Mouse (Mus musculus) induced T-regulatory cell, adult 2 months (primary cell): Measurements from ENCODE around the gene Olfr317.
"Not testable (repeated sequence)": the region's sequence is repeated elsewhere in the genome, so short reads cannot be mapped to it uniquely, and the experiment has no call there.

Experiments
- DNase-seq: peaks from one replicate; pipeline ENCODE4 v3.0.0-alpha.2; 2012; ENCODE audit warnings: low read depth

The Olfr317 gene

DNA sequence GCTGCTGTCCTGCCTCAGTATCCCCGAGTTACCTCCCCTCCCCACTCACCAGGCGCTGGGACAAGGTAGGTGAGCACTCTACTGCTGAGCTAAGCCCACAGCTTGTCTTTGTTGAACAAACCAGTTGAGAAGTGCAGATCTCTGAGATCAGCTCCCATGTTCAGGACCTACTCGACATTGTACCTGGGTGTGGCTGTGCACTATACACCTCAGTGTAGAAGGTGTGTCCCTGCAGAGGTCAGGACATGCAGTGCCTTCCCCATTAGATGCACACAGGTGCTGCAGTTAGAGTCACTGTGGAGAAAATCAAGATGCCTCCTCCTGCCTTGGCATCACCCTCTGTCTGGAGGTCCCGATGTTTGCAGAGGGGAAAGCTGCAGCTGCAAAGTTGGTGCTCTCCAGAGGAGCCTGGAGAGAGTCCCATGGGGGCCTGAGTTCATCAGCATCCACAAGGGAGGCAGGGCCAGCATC is at the start of gene Olfr317:
TSS of gene Olfr317 (minus strand) at position 421 of the 471 bp plus-strand sequence.
- no peak for DNase-seq

DNA sequence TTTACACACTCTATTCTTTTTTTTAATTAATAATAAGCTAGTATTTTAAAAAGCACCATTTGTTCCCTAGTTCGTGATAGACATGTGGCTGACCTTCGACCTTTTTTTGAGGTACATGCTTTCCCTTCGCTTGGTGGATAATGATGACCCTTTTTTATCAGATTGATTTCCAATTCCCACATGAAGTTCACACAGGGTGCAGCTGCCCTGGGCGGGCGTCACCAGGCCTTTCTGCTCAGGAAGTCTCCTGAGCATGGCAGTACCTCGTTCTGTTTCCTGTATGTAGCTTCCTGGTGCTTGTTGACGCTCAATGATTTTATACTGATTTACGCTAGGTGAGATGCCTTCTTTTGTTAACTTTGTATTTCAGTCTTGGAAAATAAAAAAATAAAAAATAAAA is 49.3 kb upstream of the Olfr317 start:
- no peak for DNase-seq

DNA sequence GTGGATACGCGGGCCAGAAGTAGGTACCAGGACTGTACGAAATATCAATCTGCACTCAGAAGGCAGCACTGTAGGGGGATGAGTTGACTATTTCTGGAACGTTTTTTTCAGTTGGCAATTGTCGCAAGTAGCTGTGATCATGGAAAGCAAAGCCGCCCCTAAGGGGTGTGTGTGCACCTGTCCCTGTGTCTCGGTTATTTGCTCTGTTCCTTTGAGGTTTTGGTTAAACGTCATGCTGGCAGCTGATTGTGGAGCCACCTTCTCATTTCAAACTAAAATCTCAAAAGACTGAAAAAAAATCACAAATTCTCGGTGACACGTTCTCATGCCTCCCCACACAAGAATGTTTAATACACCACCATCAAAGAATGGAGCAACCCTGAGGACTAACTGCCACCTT is 48.6 kb upstream of the Olfr317 start:
- DNase-seq = no peak

DNA sequence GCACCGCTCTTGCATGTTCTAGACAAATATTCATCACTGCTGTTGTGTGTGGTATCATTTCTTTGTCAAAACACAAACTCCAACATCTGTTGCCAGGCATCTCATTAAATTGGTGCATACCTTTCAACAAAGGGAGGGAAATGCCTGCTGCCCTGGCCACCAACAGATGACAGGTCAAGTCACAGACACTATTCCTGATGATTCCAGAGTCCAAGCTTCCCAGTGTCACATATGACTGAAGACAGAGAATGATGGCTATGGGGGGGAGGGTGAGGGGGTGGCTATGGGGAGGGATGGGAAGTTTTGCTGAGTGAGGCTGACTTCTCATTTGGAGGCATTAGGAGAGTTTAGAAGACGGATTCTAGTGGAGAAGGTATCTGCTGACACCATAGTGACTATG is 45.2 kb upstream of the Olfr317 start:
- no peak for DNase-seq

DNA sequence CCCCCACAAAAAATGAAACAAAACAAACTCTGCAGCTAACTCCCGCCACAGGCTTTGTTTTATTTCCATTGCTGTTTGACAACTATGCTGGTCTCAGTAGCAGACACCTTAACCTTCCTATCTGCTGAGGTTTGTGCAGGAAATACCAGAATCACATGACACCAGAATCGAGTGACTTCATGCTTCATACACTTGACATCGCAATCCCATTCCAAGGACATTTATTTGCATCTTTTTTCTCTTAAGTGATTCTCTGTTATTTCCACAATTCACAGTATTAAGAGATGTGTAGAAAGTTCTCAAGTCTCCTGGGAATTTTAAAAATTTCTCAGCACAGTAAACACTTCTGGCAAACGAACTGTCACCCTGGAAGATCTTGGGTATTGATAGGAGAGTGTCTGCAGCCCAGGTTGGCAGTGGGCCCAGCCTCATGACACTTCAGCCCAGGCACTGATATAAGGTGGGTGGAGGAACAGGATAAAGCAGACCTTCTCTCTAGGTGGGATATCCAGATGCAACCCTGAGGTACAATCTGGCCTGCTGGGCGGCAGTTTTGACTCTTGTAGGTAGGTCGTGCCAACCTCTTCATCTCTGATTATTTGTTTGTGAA is 43.6 kb upstream of the Olfr317 start, which contains the start of gene Olfr314:
TSS of gene Olfr314 (plus strand) at position 473 of the 610 bp plus-strand sequence.
- no peak for DNase-seq

DNA sequence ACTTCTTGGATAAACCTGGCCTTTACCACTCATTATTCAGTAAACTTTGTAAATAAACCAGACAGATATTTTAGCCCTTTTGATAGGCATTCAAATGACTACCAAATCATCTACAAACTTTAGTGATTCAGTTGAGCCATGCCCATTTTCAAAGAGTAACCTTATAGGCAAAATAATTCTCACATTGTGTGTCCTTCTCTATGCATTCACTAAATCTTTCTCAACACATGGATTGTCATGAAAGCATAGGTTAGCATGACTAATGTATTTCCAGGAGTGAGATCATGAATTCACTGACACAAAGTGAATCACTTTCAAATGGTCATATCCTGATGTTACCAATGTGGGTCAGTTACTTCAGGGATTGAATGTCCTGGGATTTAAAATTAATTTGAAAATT is 33.9 kb upstream of the Olfr317 start, which contains the start of gene Olfr315:
TSS of gene Olfr315 (plus strand) at position 301 of the 400 bp plus-strand sequence.
- no peak for DNase-seq

DNA sequence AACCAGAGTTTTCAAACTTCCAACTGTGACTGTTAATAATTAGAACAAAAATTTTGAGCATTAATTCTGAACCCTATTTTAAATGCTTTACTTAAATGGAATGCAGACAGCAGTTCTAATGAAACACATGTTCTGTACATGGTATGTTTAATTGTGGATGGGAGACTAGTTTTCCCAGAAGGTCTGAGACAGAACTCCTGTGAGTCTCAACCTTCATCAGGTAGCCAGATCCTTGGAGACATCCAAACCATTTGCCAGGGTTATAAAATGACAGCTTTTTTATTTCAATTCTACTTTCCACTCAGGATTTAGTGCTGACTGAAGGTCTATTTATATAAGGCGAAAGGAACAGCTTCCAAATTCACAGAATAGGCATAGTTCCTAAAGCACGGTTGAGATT is 13.4 kb upstream of the Olfr317 start, which contains the start of gene Olfr316:
TSS of gene Olfr316 (plus strand) at position 301 of the 400 bp plus-strand sequence.
- no peak for DNase-seq

DNA sequence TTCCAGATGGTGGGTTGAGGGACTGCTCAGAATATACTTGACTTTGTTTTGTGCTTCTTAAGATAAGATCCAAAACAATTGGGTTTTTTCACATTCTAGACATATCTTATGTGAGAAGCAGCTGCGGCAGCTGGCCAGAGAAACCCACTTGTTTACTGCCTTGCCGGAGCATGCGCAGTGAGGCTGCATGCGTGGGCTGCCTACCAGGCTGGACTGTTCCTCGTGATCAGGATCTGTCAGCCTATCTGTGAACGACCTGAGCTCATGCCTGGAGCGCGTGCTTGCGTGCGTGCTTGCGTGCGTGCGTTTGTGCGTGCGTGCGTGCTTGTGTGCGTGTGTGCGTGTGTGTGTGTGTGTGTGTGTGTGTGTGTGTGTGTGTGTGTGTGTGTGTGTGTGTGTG is 12.1 kb upstream of the Olfr317 start:
- DNase-seq = not testable (repeated sequence)

DNA sequence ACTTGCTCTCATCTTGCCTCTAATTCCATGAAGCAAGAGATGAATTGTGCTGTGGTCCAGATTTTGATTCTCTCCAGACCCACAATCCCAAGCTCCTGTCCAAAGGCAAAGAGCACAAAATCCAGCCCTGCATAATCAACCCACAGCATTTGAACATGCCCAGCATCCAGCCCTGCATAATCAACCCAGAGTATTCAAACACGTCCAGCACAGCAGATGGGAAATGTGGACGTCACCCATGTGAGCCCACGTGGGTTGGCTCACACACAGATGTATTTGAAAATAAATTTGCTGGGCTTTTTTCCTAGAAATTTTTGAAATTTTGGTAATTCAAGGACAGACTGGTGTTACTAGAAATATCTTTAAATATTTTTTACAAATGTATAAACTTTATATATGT is 5.6 kb downstream of the Olfr317 start:
- DNase-seq = no peak

DNA sequence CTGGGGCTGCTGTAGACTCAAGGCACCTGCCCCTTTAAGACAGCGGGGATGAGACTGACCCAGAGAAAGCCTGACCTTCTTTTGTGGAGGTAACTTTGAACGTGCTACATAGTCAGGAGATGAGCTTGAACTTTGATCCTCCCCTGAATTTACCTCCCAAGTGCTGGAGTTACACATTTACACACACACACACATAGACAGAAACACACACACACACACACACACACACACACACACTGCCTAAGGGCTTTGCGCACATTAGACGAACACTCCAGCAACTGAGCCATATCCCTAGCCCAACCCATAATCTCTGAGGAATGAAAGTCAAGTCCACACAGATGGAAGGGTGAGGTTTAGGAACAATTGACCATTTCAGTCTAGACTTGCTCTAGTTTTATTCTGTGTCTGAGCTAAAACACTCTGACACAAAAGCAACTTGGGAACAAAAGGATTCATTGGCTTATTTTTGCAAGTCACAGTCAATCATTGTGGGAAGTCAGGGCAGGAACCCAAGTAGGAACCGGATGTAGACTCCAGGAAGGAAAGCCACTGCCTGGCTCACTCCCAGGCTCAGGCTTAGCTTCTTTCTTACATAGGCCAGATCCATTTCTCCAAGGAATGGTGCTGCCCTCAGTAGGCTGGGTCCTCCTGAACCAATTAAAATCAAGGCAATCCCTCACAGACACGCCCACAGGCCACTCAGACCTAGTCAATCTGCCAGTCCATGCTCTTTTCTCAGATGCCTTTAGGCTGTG is 10.9 kb downstream of the Olfr317 start:
- DNase-seq = not testable (repeated sequence)

DNA sequence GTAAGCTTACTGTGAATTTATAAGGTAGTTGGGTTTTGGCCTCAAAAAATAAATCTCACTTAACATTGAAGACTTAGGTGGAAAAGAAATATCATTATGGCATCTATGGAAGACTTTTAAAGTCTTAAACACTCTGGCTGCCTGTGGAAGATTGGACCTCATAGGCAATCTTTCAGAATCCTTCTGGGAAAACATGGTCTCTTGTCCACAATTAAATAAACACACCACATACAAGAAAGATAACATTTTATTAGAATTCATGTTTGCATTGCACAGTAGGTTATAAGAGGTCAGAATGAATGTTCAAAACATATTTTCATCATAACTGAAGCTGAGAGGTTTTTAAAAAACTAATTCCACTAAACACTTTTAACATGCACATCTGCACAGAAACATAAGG is 15.1 kb downstream of the Olfr317 start, which contains the start of gene Olfr318:
TSS of gene Olfr318 (minus strand) at position 101 of the 400 bp plus-strand sequence.
- no peak for DNase-seq

DNA sequence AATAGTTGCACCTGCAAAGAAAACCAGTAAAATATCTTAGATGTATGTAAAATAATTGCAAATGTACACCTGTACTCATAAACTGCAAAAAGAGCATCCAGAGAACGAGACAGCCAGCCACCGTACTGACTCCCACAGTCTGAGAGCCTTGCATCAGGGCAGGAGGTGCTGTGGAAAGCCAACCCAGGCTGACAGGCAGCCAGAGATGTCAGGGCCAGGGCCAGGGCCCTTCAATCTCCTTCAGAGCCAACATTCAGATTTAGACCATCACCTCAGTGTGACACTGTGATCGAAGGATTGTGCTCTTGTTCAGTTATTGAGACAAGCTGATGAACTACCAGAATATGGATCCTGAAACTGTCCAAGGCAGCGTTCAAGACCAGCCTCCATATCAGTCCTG is 19.3 kb downstream of the Olfr317 start:
- no peak for DNase-seq

DNA sequence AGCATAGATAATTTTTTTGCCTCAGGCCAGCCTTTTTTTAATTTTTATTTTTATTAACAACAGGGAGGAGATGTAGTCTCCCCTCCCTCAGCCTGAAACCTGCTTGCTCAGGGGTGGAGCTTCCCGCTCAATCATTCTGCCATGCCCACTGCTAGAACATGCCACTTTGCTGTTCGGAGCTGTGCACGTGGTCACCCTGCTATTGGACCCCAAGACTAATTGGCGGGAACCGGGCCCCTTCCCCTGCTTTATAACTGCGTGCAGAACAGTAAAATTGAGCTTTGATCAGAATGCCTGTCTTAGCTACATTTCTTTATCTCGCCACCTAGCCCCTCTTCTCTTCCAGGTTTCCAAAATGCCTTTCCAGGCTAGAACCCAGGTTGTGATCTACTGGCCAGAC is 21.3 kb downstream of the Olfr317 start:
- not testable (repeated sequence) for DNase-seq

DNA sequence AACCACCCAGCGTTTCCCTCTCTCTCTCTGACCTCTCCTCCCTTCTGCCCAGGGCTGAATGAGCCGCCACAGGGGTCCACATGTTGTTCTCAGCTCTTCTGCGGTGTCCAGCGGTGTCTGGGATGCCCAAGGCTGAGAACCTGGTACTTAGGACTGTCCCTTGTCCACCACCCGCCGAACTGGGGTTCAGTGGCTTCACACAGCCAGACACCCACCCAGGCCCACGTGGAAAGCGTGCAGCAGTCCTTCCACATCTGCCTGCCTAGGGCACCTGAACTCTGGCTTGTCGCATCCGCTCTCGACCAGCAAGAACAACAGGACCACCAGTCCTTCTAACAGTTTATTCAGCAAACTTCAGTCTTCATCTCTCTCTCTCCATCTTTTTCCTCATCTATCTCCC is 29.9 kb downstream of the Olfr317 start:
- no peak for DNase-seq

DNA sequence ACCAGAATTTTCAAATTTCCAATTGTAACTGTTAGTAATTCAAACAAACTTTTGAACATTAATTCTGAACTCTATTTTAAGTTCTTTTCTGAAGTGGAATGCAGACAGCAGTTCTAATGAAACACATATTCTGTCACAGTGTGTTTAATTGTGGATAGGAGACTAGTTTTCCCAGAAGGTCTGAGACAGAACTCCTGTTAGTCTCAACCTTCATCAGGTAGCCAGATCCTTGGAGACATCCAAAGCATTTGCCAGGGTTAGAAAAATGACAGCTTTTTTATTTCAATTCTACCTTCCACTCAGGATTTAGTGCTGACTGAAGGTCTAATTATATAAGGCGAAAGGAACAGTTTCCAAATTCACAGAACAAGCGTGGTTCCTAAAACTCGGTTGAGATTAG is 40.1 kb downstream of the Olfr317 start, which contains the start of gene Olfr319:
TSS of gene Olfr319 (plus strand) at position 301 of the 400 bp plus-strand sequence.
- DNase-seq = no peak
